ENCODE assay signal across 10 mouse cellular contexts in genomic region chr5:132436901-132437300, GRCm38 (mm10).
DNase-seq lines count a peak whose midpoint lies in the region; ATAC-seq lines count a peak whose summit lies in the region.
"Had no signal": no experiment of that assay in that cellular context is flagged by ENCODE, and none has a peak within 500 bp of the region (broad histone marks: within the 10 kb centered on the region; RNA-seq: fewer than 3 reads in every experiment).

No protein-coding gene starts in this region.

- ATAC-seq in intestine, embryonic 16.5 days: peak; percentile 87

- H3K4me1 ChIP-seq in intestine, embryonic 16.5 days (ENCODE audit: control insufficient read depth, insufficient read depth, low read length): peaks cover 12% of the 10 kb centered on the region

- H3K9ac ChIP-seq in intestine, embryonic 16.5 days (ENCODE audit: low read depth, low read length): no peak overlapping the region
- H3K9ac ChIP-seq: lung, embryonic 15.5 days had no signal

- no peak overlapping the region for H3K4me3 ChIP-seq in intestine, embryonic 16.5 days (ENCODE audit: low read length)
- H3K4me3 ChIP-seq: lung, embryonic 15.5 days had no signal

- no peaks in the 10 kb centered on the region for H3K9me3 ChIP-seq in intestine, embryonic 16.5 days (ENCODE audit: control insufficient read depth, low read length)
- H3K9me3 ChIP-seq: lung, embryonic 15.5 days had no signal

- 13% methylated on average over 1 of the region's 1 CpGs for WGBS in intestine, embryonic 16.5 days

- no peaks in the 10 kb centered on the region for H3K36me3 ChIP-seq in intestine, embryonic 16.5 days (ENCODE audit: control insufficient read depth, insufficient read depth, low read length)
- H3K36me3 ChIP-seq: lung, embryonic 15.5 days had no signal

- H3K27ac ChIP-seq in intestine, embryonic 16.5 days (ENCODE audit: low read length): peak overlapping the region; percentile 54
- H3K27ac ChIP-seq: lung, embryonic 15.5 days had no signal

- peak; percentile 15 to 31 for DNase-seq in cerebellum, postnatal 10 days
- DNase-seq in cerebellum, adult 9-11 months: no peak
- DNase-seq in ovary, adult 18-20 months (ENCODE audit: low spot score): peak; percentile 12
- no peak for DNase-seq in ovary, postnatal 36 days (ENCODE audit: low spot score)
- DNase-seq in skeletal muscle tissue, adult 2 months (ENCODE audit: low read depth, low spot score): peak; percentile 54
- no peak for DNase-seq in layer of hippocampus, postnatal 10 days (ENCODE audit: low spot score in 2 of 2)
- no peak for DNase-seq in thymus, postnatal 4 days
- DNase-seq: cerebellum, adult 18-20 months had no signal

- H3K4me2 ChIP-seq in intestine, embryonic 16.5 days (ENCODE audit: low read depth, low read length): no peak overlapping the region
- H3K4me2 ChIP-seq: lung, embryonic 15.5 days had no signal

- no peaks in the 10 kb centered on the region for H3K27me3 ChIP-seq in intestine, embryonic 16.5 days (replicated peaks; ENCODE audit: control insufficient read depth, insufficient read depth, low read length)
- H3K27me3 ChIP-seq: lung, embryonic 15.5 days had no signal

Comparison
In these comparisons a context has a peak if more than half of its experiments do, and no peak if none do; other contexts are left out.
1. DNase-seq: peak in cerebellum, postnatal 10 days (2 of 2), ovary, adult 18-20 months (single experiment) and skeletal muscle tissue, adult 2 months (single experiment); none in cerebellum, adult 9-11 months (single experiment), ovary, postnatal 36 days (single experiment), layer of hippocampus, postnatal 10 days (0 of 2) and thymus, postnatal 4 days (single experiment).